Mouse (Mus musculus) hindbrain, embryonic 12.5 days (tissue): ENCODE results near the gene Gm9639. TPM values are rescaled to one million over a fixed set of nuclear protein-coding genes. Genes with fewer than 3 reads are reported as not detected.
"Not testable (repeated sequence)": the region's sequence is repeated elsewhere in the genome, so short reads cannot be mapped to it uniquely, and the experiment has no call there.

Experiments used
- ATAC-seq: fragments of 200-750 bp; cut with Nextera tagmentation; 2 replicates; pipeline ENCODE4 v1.8.0; 2017; ENCODE audit warnings: moderate TSS enrichment; ENCODE audit not compliant: low FRiP score
- H3K27ac ChIP-seq: fragments of 300-500 bp; sonication (generic); 2 replicates; pipeline ENCODE4 v1.5.1; 2016; ENCODE audit warnings: mild to moderate bottlenecking
- H3K27me3 ChIP-seq: fragments of 300-500 bp; sonication (generic); 2 replicates; pipeline ENCODE4 v1.6.1; 2016; ENCODE audit warnings: mild to moderate bottlenecking
- H3K36me3 ChIP-seq: fragments of 300-500 bp; sonication (generic); 2 replicates; pipeline ENCODE4 v1.6.1; 2016; ENCODE audit warnings: mild to moderate bottlenecking
- H3K4me1 ChIP-seq: fragments of 300-500 bp; sonication (generic); 2 replicates; pipeline ENCODE4 v1.6.1; 2016
- H3K4me2 ChIP-seq: fragments of 300-500 bp; sonication (generic); replicated peaks from 2 replicates; pipeline ENCODE4 v1.6.1; 2016; ENCODE audit warnings: mild to moderate bottlenecking
- H3K4me3 ChIP-seq: fragments of 300-500 bp; sonication (generic); 2 replicates; pipeline ENCODE4 v1.5.1; 2016; ENCODE audit warnings: mild to moderate bottlenecking
- H3K9ac ChIP-seq: fragments of 300-500 bp; sonication (generic); 2 replicates; pipeline ENCODE4 v1.6.1; 2016; ENCODE audit warnings: mild to moderate bottlenecking, moderate library complexity
- H3K9me3 ChIP-seq: fragments of 300-500 bp; sonication (generic); replicated peaks from 2 replicates; pipeline ENCODE4 v1.6.1; 2016; ENCODE audit warnings: mild to moderate bottlenecking
- WGBS: fragments of 180-500 bp; shearing (Covaris S2); methylation state at CpG from one replicate; pipeline ENCODE4 v1.1.7; 2016; 5-methylcytosine and 5-hydroxymethylcytosine counted together
- polyA plus RNA-seq: library from polyadenylated mRNA; unstranded; fragments of >200 nt; fragmentation: Nextera tagmentation; extraction: Ambion mirVana; gene quantifications from 2 replicates; pipeline ENCODE4 v1.2.1, GENCODE M21; 2016

Gm9639 gene
- not detected in 2 replicates for polyA plus RNA-seq

GRCm38 (mm10) chr10:77794976-77795375 lies at the start of gene Gm9639:
Gm9639 (minus strand) TSS chr10:77795076.
- no peak for ATAC-seq
- no peak within 1 kb of the TSS for H3K9ac ChIP-seq
- H3K4me3 ChIP-seq = no peak within 1 kb of the TSS
- H3K27ac ChIP-seq = no peak within 1 kb of the TSS
- 45% methylated on average over 2 of the region's 2 CpGs for WGBS
- peaks cover 14% of the 10 kb centered on the region for H3K4me1 ChIP-seq
- H3K4me2 ChIP-seq = no peak within 1 kb of the TSS
- no peaks in the 10 kb centered on the region for H3K36me3 ChIP-seq
- no peaks in the 10 kb centered on the region for H3K9me3 ChIP-seq
- no peaks in the 10 kb centered on the region for H3K27me3 ChIP-seq

- 77% methylated on average over 6 of the region's 6 CpGs for WGBS
- H3K9ac ChIP-seq = no peak overlapping the region
These were observed 44.1 kb upstream of the Gm9639 start for GRCm38 (mm10) chr10:77839006-77839405.

GRCm38 (mm10) chr10:77835647-77836046 lies 40.8 kb upstream of the Gm9639 start, which contains the start of gene Krtap10-10:
Krtap10-10 (plus strand) TSS chr10:77835947.
- Histone ChIP-seq H3K9me3 (no peaks in the 10 kb centered on the region), H3K36me3 (no peaks in the 10 kb centered on the region), H3K4me3 (no peak within 1 kb of the TSS), H3K27ac (no peak within 1 kb of the TSS), H3K9ac (no peak within 1 kb of the TSS), H3K27me3 (no peaks in the 10 kb centered on the region), H3K4me2 (no peak within 1 kb of the TSS), H3K4me1 (no peaks in the 10 kb centered on the region)
- 65% methylated on average over 9 of the region's 9 CpGs for WGBS
- ATAC-seq = no peak

More at GRCm38 (mm10) chr10:77839006-77839405, 44.1 kb upstream of the Gm9639 start:
- Histone ChIP-seq H3K9me3 (peaks cover 16% of the 10 kb centered on the region), H3K4me1 (no peaks in the 10 kb centered on the region), H3K27ac (no peak overlapping the region), H3K36me3 (no peaks in the 10 kb centered on the region), H3K27me3 (no peaks in the 10 kb centered on the region), H3K4me3 (no peak overlapping the region), H3K4me2 (no peak overlapping the region)
- no peak for ATAC-seq

GRCm38 (mm10) chr10:77826951-77827350 lies 32.1 kb upstream of the Gm9639 start, which contains the start of gene Krtap10-4:
Krtap10-4 (minus strand) TSS chr10:77827095.
- no peaks in the 10 kb centered on the region for H3K4me1 ChIP-seq
- no peak within 1 kb of the TSS for H3K9ac ChIP-seq
- H3K9me3 ChIP-seq = no peaks in the 10 kb centered on the region
- no peaks in the 10 kb centered on the region for H3K27me3 ChIP-seq
- ATAC-seq = no peak
- no peak within 1 kb of the TSS for H3K4me3 ChIP-seq
- 73% methylated on average over 6 of the region's 6 CpGs for WGBS
- no peak within 1 kb of the TSS for H3K27ac ChIP-seq
- no peak within 1 kb of the TSS for H3K4me2 ChIP-seq
- no peaks in the 10 kb centered on the region for H3K36me3 ChIP-seq

DNA sequence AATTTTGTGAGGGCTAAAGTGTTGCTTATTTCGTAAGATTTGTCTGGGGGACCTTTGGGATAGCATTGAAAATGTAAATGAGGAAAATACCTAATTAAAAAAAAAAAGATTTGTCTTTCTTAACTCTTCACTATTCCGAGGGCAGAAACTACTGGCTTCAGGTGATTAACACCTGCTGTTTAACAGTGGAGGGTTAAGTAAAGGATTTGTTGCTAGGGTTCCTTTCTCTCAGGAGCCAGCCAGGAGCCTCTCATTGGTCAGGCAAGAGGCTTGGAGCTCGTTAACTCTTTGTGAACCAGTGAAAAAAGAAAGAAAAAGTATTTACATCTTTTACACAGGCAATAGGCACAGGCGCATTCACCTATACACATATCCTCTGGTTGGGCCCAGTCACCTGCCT lies 24.3 kb upstream of the Gm9639 start:
- 52% methylated on average over 4 of the region's 4 CpGs for WGBS
- no peaks in the 10 kb centered on the region; the same call in 1 of the 2 replicates for H3K27me3 ChIP-seq
- no peak for ATAC-seq
- H3K4me1 ChIP-seq = no peaks in the 10 kb centered on the region
- H3K36me3 ChIP-seq = no peaks in the 10 kb centered on the region
- H3K4me2 ChIP-seq = no peak overlapping the region
- no peak overlapping the region for H3K4me3 ChIP-seq
- H3K27ac ChIP-seq = no peak overlapping the region
- H3K9me3 ChIP-seq = no peaks in the 10 kb centered on the region
- H3K9ac ChIP-seq = no peak overlapping the region

GRCm38 (mm10) chr10:77818523-77818922 lies 23.6 kb upstream of the Gm9639 start:
- ATAC-seq = 0 out of 2 replicates have a peak, but pooled peaks have one; percentile 35
- no peaks in the 10 kb centered on the region; the same call in 1 of the 2 replicates for H3K27me3 ChIP-seq
- no peak overlapping the region for H3K4me3 ChIP-seq
- H3K36me3 ChIP-seq = no peaks in the 10 kb centered on the region
- no peaks in the 10 kb centered on the region for H3K9me3 ChIP-seq
- H3K9ac ChIP-seq = no peak overlapping the region
- no peak overlapping the region for H3K4me2 ChIP-seq
- no peak overlapping the region for H3K27ac ChIP-seq
- 96% methylated on average over 4 of the region's 4 CpGs for WGBS
- no peaks in the 10 kb centered on the region for H3K4me1 ChIP-seq

GRCm38 (mm10) chr10:77815514-77815913 lies 20.6 kb upstream of the Gm9639 start:
- Histone ChIP-seq H3K4me2 (no peak overlapping the region), H3K4me3 (no peak overlapping the region), H3K9ac (no peak overlapping the region), H3K9me3 (no peaks in the 10 kb centered on the region), H3K27me3 (no peaks in the 10 kb centered on the region; the same call in 1 of the 2 replicates), H3K36me3 (no peaks in the 10 kb centered on the region), H3K27ac (no peak overlapping the region), H3K4me1 (no peaks in the 10 kb centered on the region)
- WGBS = 40% methylated on average over 5 of the region's 5 CpGs
- no peak for ATAC-seq

- H3K36me3 ChIP-seq = no peaks in the 10 kb centered on the region
- WGBS = 49% methylated on average over 4 of the region's 4 CpGs
- no peaks in the 10 kb centered on the region; the same call in 1 of the 2 replicates for H3K27me3 ChIP-seq
- no peaks in the 10 kb centered on the region for H3K4me1 ChIP-seq
- no peak within 1 kb of the TSS for H3K9ac ChIP-seq
- no peak within 1 kb of the TSS for H3K27ac ChIP-seq
- no peaks in the 10 kb centered on the region for H3K9me3 ChIP-seq
- H3K4me3 ChIP-seq = no peak within 1 kb of the TSS
- no peak within 1 kb of the TSS for H3K4me2 ChIP-seq
- no peak for ATAC-seq
These were observed 19.5 kb upstream of the Gm9639 start, which contains the start of gene Gm2696 for GRCm38 (mm10) chr10:77814382-77814781. Gm2696 (plus strand) TSS chr10:77814682.

DNA sequence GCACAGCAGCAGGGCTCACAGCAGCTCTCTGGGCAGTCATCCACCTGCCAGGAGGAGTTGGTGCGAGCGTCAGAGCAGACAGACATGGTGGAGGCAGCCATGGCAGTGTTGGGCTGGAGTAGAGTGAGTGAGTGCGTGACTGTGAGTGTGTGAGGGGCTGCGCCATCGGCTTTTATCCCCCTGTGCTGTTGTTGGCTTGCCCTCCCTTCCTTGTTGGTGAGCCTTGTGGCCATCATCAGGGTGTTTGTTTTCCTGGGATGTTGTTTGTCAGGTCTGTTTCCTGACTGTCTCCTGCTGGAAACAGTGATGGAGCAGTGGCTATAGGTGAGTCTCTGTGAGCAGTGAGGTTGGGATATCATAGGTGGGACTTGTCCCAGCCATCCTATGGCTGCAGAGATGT lies 16.9 kb upstream of the Gm9639 start, which contains the start of gene Gm9507:
Gene Gm9507 (minus strand): TSS at position 101 of the 400 bp plus-strand sequence.
- H3K27me3 ChIP-seq = no peaks in the 10 kb centered on the region; the same call in 1 of the 2 replicates
- H3K4me1 ChIP-seq = no peaks in the 10 kb centered on the region
- no peak within 1 kb of the TSS for H3K27ac ChIP-seq
- H3K4me2 ChIP-seq = no peak within 1 kb of the TSS
- no peaks in the 10 kb centered on the region for H3K36me3 ChIP-seq
- H3K4me3 ChIP-seq = no peak within 1 kb of the TSS
- no peaks in the 10 kb centered on the region for H3K9me3 ChIP-seq
- ATAC-seq = no peak
- no peak within 1 kb of the TSS for H3K9ac ChIP-seq
- WGBS = 79% methylated on average over 5 of the region's 5 CpGs

- ATAC-seq = no peak
- no peak overlapping the region for H3K4me3 ChIP-seq
- H3K4me2 ChIP-seq = no peak overlapping the region
- H3K9me3 ChIP-seq = no peaks in the 10 kb centered on the region
- WGBS = 80% methylated on average over 3 of the region's 3 CpGs
- no peak overlapping the region for H3K27ac ChIP-seq
- H3K4me1 ChIP-seq = no peaks in the 10 kb centered on the region; the same call in 1 of the 2 replicates
- no peaks in the 10 kb centered on the region for H3K36me3 ChIP-seq
- H3K9ac ChIP-seq = no peak overlapping the region
- H3K27me3 ChIP-seq = no peaks in the 10 kb centered on the region
These were observed 9.2 kb upstream of the Gm9639 start for GRCm38 (mm10) chr10:77804095-77804494.

GRCm38 (mm10) chr10:77798921-77799508 lies 4.1 kb upstream of the Gm9639 start, which contains the start of gene Gm19668:
Gm19668 (minus strand) TSS chr10:77799133.
- H3K27ac ChIP-seq = peak within 1 kb of the TSS; percentile 40; the same call in 1 of the 2 replicates

DNA sequence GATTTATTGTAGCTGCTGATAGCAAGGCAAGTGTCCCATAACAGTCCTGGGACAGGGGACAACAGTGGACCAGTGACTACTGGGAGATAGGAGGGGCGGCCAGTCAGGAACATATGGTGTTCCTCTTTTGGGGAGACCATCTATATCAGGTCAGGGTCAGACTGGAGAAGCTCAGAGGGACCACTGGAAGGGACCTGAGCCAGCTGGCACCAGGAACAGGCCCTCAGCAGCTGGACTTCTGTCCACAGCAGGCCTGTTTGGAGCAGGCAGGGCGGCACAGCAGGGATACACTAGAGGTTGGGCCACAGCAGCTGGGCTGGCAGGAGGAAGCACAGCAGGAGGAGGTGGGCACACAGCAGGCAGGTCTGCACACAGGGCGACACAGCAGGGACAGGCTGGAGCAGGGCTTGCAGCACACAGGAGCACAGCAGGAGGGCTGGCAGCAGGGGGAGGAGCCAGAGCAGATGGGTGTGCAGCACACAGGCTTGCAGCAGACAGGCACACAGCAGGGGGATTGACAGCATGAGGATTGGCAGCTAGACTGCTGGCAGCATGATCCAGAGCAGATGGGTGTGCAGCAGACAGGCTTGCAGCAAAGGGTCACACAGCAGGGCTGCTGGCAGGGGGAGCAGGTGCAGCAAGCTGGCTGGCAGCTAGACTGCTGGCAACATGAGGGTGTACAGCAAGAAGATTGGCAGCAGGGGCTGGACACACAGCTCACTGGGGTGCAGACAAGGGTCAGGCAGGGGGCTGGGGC lies 3.5 kb upstream of the Gm9639 start:
- not testable (repeated sequence) for H3K36me3 ChIP-seq, H3K4me2 ChIP-seq, H3K27me3 ChIP-seq, H3K4me3 ChIP-seq, H3K9ac ChIP-seq, H3K9me3 ChIP-seq, ATAC-seq
- H3K27ac ChIP-seq = peak overlapping the region; percentile 40; the same call in 1 of the 2 replicates
- WGBS = 37% methylated on average over 3 of the region's 3 CpGs
- H3K4me1 ChIP-seq = peaks cover 14% of the 10 kb centered on the region

More at GRCm38 (mm10) chr10:77798921-77799508, 4.1 kb upstream of the Gm9639 start, which contains the start of gene Gm19668:
- WGBS = 57% methylated on average over 8 of the region's 8 CpGs
- H3K4me1 ChIP-seq = peaks cover 12% of the 10 kb centered on the region
- no peak within 1 kb of the TSS for H3K9ac ChIP-seq
- no peaks in the 10 kb centered on the region for H3K36me3 ChIP-seq
- no peaks in the 10 kb centered on the region for H3K9me3 ChIP-seq
- no peak within 1 kb of the TSS for H3K4me3 ChIP-seq
- no peaks in the 10 kb centered on the region for H3K27me3 ChIP-seq
- no peak for ATAC-seq
- no peak within 1 kb of the TSS for H3K4me2 ChIP-seq
